Mouse (Mus musculus): ENCODE measurements at regions not wholly inside any gene's neighbourhood (a gene's known extent, or its start where the extent isn't known, plus 50 kb on each side); places are given as distances from the start of the nearest gene placed in this dataset.

GRCm38 (mm10) chr2:57616525-57617225, 379.2 kb downstream of the Gpd2 start:
- TF ChIP-seq CTCF (IDR thresholded peaks at IDR 0.05; ENCODE audit: borderline replicate concordance, control insufficient read depth, extremely low read depth, insufficient read depth, low read length, poor library complexity) (no peak), POLR2A (IDR thresholded peaks at IDR 0.05; ENCODE audit: control insufficient read depth, extremely low read depth, insufficient read depth, low read length, poor library complexity) (no peak)
